In genomic region chr15:102094157-102094556, GRCm38 (mm10) we compare ENCODE assay signal across 22 mouse cellular contexts. TPM values are rescaled to one million over a fixed set of nuclear protein-coding genes. Genes with fewer than 3 reads are reported as not detected.
"Had no signal": no experiment of that assay in that cellular context is flagged by ENCODE, and none has a peak within 500 bp of the region (broad histone marks: within the 10 kb centered on the region; RNA-seq: fewer than 3 reads in every experiment).

No protein-coding gene starts in this region.

- H3K27me3 ChIP-seq: limb, embryonic 13.5 days; lung, embryonic 15.5 days; stomach, embryonic 15.5 days had no signal

- H3K27ac ChIP-seq: limb, embryonic 10.5 days; limb, embryonic 13.5 days; liver, embryonic 12.5 days; liver, embryonic 15.5 days; lung, embryonic 15.5 days; macrophage; midbrain, embryonic 12.5 days; stomach, embryonic 15.5 days had no signal

- H3K4me2 ChIP-seq: limb, embryonic 13.5 days; liver, embryonic 12.5 days; liver, embryonic 15.5 days; lung, embryonic 15.5 days; midbrain, embryonic 12.5 days; stomach, embryonic 15.5 days had no signal

- H3K9me3 ChIP-seq: limb, embryonic 10.5 days; limb, embryonic 13.5 days; liver, embryonic 12.5 days; liver, embryonic 15.5 days; lung, embryonic 15.5 days; midbrain, embryonic 12.5 days; stomach, embryonic 15.5 days had no signal

- H3K4me3 ChIP-seq: limb, embryonic 10.5 days; limb, embryonic 13.5 days; liver, embryonic 12.5 days; liver, embryonic 15.5 days; lung, embryonic 15.5 days; midbrain, embryonic 12.5 days; stomach, embryonic 15.5 days had no signal

- ATAC-seq: liver, embryonic 12.5 days; midbrain, embryonic 16.5 days had no signal

- H3K9ac ChIP-seq: limb, embryonic 13.5 days; liver, embryonic 12.5 days; liver, embryonic 15.5 days; lung, embryonic 15.5 days; midbrain, embryonic 12.5 days; stomach, embryonic 15.5 days had no signal

- DNase-seq: kidney, adult 18-20 months; kidney, adult 9 months; kidney, postnatal 14 days; kidney, postnatal 4 days; layer of hippocampus, adult 9-11 months; liver; lung, adult 18-20 months; right cerebral cortex, adult 18-20 months; right cerebral cortex, postnatal 14 days; right cerebral cortex, postnatal 4 days; spleen, adult 18-20 months; thymus, postnatal 25 days had no signal

RNA-seq across cellular contexts. Expression of gene Igfbp6, which starts 50.0 kb away (rescaled TPM):
- polyA plus RNA-seq: macrophage had no signal

RNA-seq across cellular contexts. Expression of gene Soat2, which starts 56.2 kb away (rescaled TPM):
- polyA plus RNA-seq: neural tube, embryonic 14.5 days had no signal
